Mouse (Mus musculus): ENCODE data around the gene H2-DMb2.

Gene H2-DMb2

GRCm38 (mm10) chr17:34119249-34120179 lies 23.6 kb upstream of the H2-DMb2 start, which contains the start of gene H2-DMa:
Gene H2-DMa (plus strand): TSS chr17:34119541.
- peak; percentile 100 for DNase-seq

GRCm38 (mm10) chr17:34120180-34120723 lies 22.9 kb upstream of the H2-DMb2 start:
- DNase-seq = peak; percentile 93

- peak; percentile 88 for DNase-seq
Observed at GRCm38 (mm10) chr17:34120814-34121171, 22.3 kb upstream of the H2-DMb2 start.

GRCm38 (mm10) chr17:34121172-34121878 lies 21.8 kb upstream of the H2-DMb2 start:
- DNase-seq = peak; percentile 90

GRCm38 (mm10) chr17:34121879-34122187 lies 21.3 kb upstream of the H2-DMb2 start:
- DNase-seq = peak; percentile 89

- DNase-seq = peak; percentile 97
Observed at GRCm38 (mm10) chr17:34122188-34122984, 20.7 kb upstream of the H2-DMb2 start, which contains the start of gene Brd2. Gene Brd2 (minus strand): TSS chr17:34122634.

- peak; percentile 16 for DNase-seq
Observed at GRCm38 (mm10) chr17:34123111-34123510, 20.0 kb upstream of the H2-DMb2 start.

- DNase-seq = peak; percentile 64
Observed at GRCm38 (mm10) chr17:34123518-34123917, 19.6 kb upstream of the H2-DMb2 start.

- DNase-seq = peak; percentile 29
Observed at GRCm38 (mm10) chr17:34124649-34125048, 18.5 kb upstream of the H2-DMb2 start.

GRCm38 (mm10) chr17:34126826-34127420 lies 16.2 kb upstream of the H2-DMb2 start:
- peak; percentile 21 for DNase-seq

- DNase-seq = peak; percentile 77
Observed at GRCm38 (mm10) chr17:34127475-34127874, 15.6 kb upstream of the H2-DMb2 start.

- DNase-seq = no peak
Observed at GRCm38 (mm10) chr17:34128264-34128937, 14.7 kb upstream of the H2-DMb2 start.

- no peak for DNase-seq
Observed at GRCm38 (mm10) chr17:34128944-34129791, 13.9 kb upstream of the H2-DMb2 start.

GRCm38 (mm10) chr17:34130073-34130947 lies 12.8 kb upstream of the H2-DMb2 start:
- no peak for DNase-seq

- DNase-seq = no peak
Observed at GRCm38 (mm10) chr17:34131911-34132310, 11.2 kb upstream of the H2-DMb2 start.

- DNase-seq = peak; percentile 19
Observed at GRCm38 (mm10) chr17:34133289-34133688, 9.8 kb upstream of the H2-DMb2 start.

GRCm38 (mm10) chr17:34134451-34134850 lies 8.7 kb upstream of the H2-DMb2 start:
- no peak for DNase-seq

- peak; percentile 98 for DNase-seq
Observed at GRCm38 (mm10) chr17:34135297-34136224, 7.5 kb upstream of the H2-DMb2 start.

GRCm38 (mm10) chr17:34137601-34138000 lies 5.5 kb upstream of the H2-DMb2 start:
- DNase-seq = peak; percentile 13
